Mouse (Mus musculus) MEL (cell line): ENCODE results near the gene Vps50. TPM values are rescaled to one million over a fixed set of nuclear protein-coding genes. Genes with fewer than 3 reads are reported as not detected.

Experiments
- DNase-seq: peaks from one replicate; pipeline ENCODE4 v3.0.0; 2011; ENCODE audit warnings: low read depth, low spot score
- H3K27ac ChIP-seq: 2 replicates; pipeline ENCODE4 v1.5.1; 2012; ENCODE audit warnings: low read depth, mild to moderate bottlenecking, control low read depth, low read length, moderate library complexity; ENCODE audit not compliant: control insufficient read depth
- H3K27me3 ChIP-seq, 2 experiments: fragments of 150-350 bp in 1 of 2; sonication (generic) in 1 of 2; 2 replicates each; pipeline ENCODE4 v1.6.1; 2012; ENCODE audit warnings: low read length in 2 of 2, mild to moderate bottlenecking in 2 of 2, improper control_type of control experiment in 1 of 2, moderate library complexity in 1 of 2; ENCODE audit not compliant: insufficient read depth in 2 of 2, control insufficient read depth in 1 of 2
- H3K36me3 ChIP-seq, 2 experiments: 2 replicates each; pipeline ENCODE4 v1.6.1; 2012 to 2014; ENCODE audit warnings: low read length in 2 of 2, improper control_type of control experiment in 1 of 2, inconsistent platforms in 1 of 2, mild to moderate bottlenecking in 1 of 2; ENCODE audit not compliant: insufficient read depth in 2 of 2, control insufficient read depth in 1 of 2
- H3K4me1 ChIP-seq, 2 experiments: fragments of 150-350 bp in 1 of 2; sonication (generic) in 1 of 2; 2 replicates each; pipeline ENCODE4 v1.6.1; 2012; ENCODE audit warnings: low read length in 2 of 2, improper control_type of control experiment in 1 of 2, mild to moderate bottlenecking in 1 of 2; ENCODE audit not compliant: insufficient read depth in 2 of 2, control insufficient read depth in 1 of 2
- H3K4me3 ChIP-seq, 2 experiments: fragments of 150-350 bp in 1 of 2; sonication (generic) in 1 of 2; 2 replicates each; pipeline ENCODE4 v1.5.1; 2012; ENCODE audit warnings: low read depth in 2 of 2, low read length in 2 of 2, mild to moderate bottlenecking in 2 of 2, moderate library complexity in 2 of 2, control low read depth in 1 of 2, improper control_type of control experiment in 1 of 2; ENCODE audit not compliant: control insufficient read depth in 1 of 2, insufficient read depth in 1 of 2
- H3K79me2 ChIP-seq: 2 replicates; pipeline ENCODE4 v1.6.1; 2012; ENCODE audit warnings: mild to moderate bottlenecking, low read length, moderate library complexity; ENCODE audit not compliant: control insufficient read depth, poor library complexity, insufficient read depth
- H3K9ac ChIP-seq: 2 replicates; pipeline ENCODE4 v1.6.1; 2012; ENCODE audit warnings: low read depth, mild to moderate bottlenecking, control low read depth, low read length, moderate library complexity; ENCODE audit not compliant: control insufficient read depth, poor library complexity, severe bottlenecking
- H3K9me3 ChIP-seq: fragments of 150-350 bp; sonication (generic); replicated peaks from 2 replicates; pipeline ENCODE4 v1.6.1; 2012; ENCODE audit warnings: mild to moderate bottlenecking, low read length, improper control_type of control experiment, moderate library complexity; ENCODE audit not compliant: insufficient read depth
- CTCF ChIP-seq, 3 experiments: IDR thresholded peaks in 2 of 3; conservative IDR thresholded peaks in 1 of 3; 2 replicates each; pipeline ENCODE4 v1.5.1; 2011 to 2012; ENCODE audit warnings: low read length in 3 of 3, low read depth in 2 of 3, mild to moderate bottlenecking in 2 of 3, improper control_type of control experiment in 1 of 3, inconsistent platforms in 1 of 3, mixed read lengths in 1 of 3, moderate library complexity in 1 of 3; ENCODE audit not compliant: control insufficient read depth in 1 of 3, insufficient read depth in 1 of 3, poor library complexity in 1 of 3, severe bottlenecking in 1 of 3
- ELF1 ChIP-seq: IDR thresholded peaks from 2 replicates; pipeline ENCODE4 v1.6.1; 2014; ENCODE audit warnings: low read depth, mild to moderate bottlenecking, inconsistent platforms, low read length, improper control_type of control experiment, moderate library complexity
- ETS1 ChIP-seq: IDR thresholded peaks from 2 replicates; pipeline ENCODE4 v1.6.1; 2012; ENCODE audit warnings: low read depth, mild to moderate bottlenecking, inconsistent platforms, low read length, improper control_type of control experiment, moderate library complexity
- GABPA ChIP-seq: IDR thresholded peaks from 2 replicates; pipeline ENCODE4 v1.6.1; 2012; ENCODE audit warnings: low read depth, mild to moderate bottlenecking, inconsistent platforms, low read length, improper control_type of control experiment, moderate library complexity
- GATA1 ChIP-seq: IDR thresholded peaks from 2 replicates; pipeline ENCODE4 v1.6.1; 2011; ENCODE audit warnings: low read depth, low read length, improper control_type of control experiment
- HCFC1 ChIP-seq: IDR thresholded peaks from 2 replicates; pipeline ENCODE4 v1.6.1; 2012; ENCODE audit warnings: low read depth, mild to moderate bottlenecking, inconsistent platforms, low read length, improper control_type of control experiment, moderate library complexity
- MEF2A ChIP-seq: IDR thresholded peaks from 2 replicates; pipeline ENCODE4 v1.6.1; 2014; ENCODE audit warnings: low read depth, mild to moderate bottlenecking, inconsistent platforms, low read length, improper control_type of control experiment; ENCODE audit not compliant: poor library complexity, insufficient replicate concordance, severe bottlenecking; ENCODE audit errors: extremely low read depth
- MXI1 ChIP-seq: IDR thresholded peaks from 2 replicates; pipeline ENCODE4 v1.6.1; 2011; ENCODE audit warnings: mild to moderate bottlenecking, low read depth, low read length, improper control_type of control experiment
- MYC ChIP-seq: IDR thresholded peaks from 2 replicates; pipeline ENCODE4 v1.6.1; 2011; ENCODE audit warnings: low read depth, mild to moderate bottlenecking, low read length, improper control_type of control experiment, moderate library complexity
- NELFE ChIP-seq: IDR thresholded peaks from 2 replicates; pipeline ENCODE4 v1.6.1; 2011; ENCODE audit warnings: low read depth, low read length, improper control_type of control experiment
- POLR2AphosphoS2 ChIP-seq: IDR thresholded peaks from 2 replicates; pipeline ENCODE4 v1.6.1; 2011; ENCODE audit warnings: low read length, improper control_type of control experiment
- POLR2AphosphoS5 ChIP-seq: IDR thresholded peaks from 2 replicates; pipeline ENCODE4 v1.6.1; 2012; ENCODE audit warnings: low read depth, borderline replicate concordance, mild to moderate bottlenecking, inconsistent platforms, low read length, moderate library complexity, mixed read lengths
- RCOR1 ChIP-seq: IDR thresholded peaks from 2 replicates; pipeline ENCODE4 v1.6.1; 2012; ENCODE audit warnings: low read depth, mild to moderate bottlenecking, inconsistent platforms, low read length, improper control_type of control experiment
- SIN3A ChIP-seq: IDR thresholded peaks from 2 replicates; pipeline ENCODE4 v1.6.1; 2012; ENCODE audit warnings: low read length, improper control_type of control experiment, inconsistent platforms
- SMC3 ChIP-seq: IDR thresholded peaks from 2 replicates; pipeline ENCODE4 v1.6.1; 2011; ENCODE audit warnings: low read depth, low read length, improper control_type of control experiment
- UBTF ChIP-seq: IDR thresholded peaks from 2 replicates; pipeline ENCODE4 v1.6.1; 2012; ENCODE audit warnings: low read depth, mild to moderate bottlenecking, inconsistent platforms, low read length, improper control_type of control experiment, moderate library complexity, borderline replicate concordance; ENCODE audit not compliant: insufficient read depth
- USF1 ChIP-seq: IDR thresholded peaks from 2 replicates; pipeline ENCODE4 v1.6.1; 2014; ENCODE audit warnings: low read depth, mild to moderate bottlenecking, inconsistent platforms, low read length, improper control_type of control experiment, moderate library complexity
- ZKSCAN1 ChIP-seq: IDR thresholded peaks from 2 replicates; pipeline ENCODE4 v1.6.1; 2012; ENCODE audit warnings: low read depth, mild to moderate bottlenecking, inconsistent platforms, low read length, improper control_type of control experiment, moderate library complexity
- ZMIZ1 ChIP-seq: IDR thresholded peaks from 2 replicates; pipeline ENCODE4 v1.6.1; 2012; ENCODE audit warnings: low read depth, mild to moderate bottlenecking, inconsistent platforms, low read length, improper control_type of control experiment, moderate library complexity
- polyA plus RNA-seq, 2 experiments: library from polyadenylated mRNA; stranded (reverse) in 1 of 2; unstranded in 1 of 2; fragments of >175 nt in 1 of 2; fragments of >200 nt in 1 of 2; gene quantifications; 2 replicates each; pipeline versions ENCODE4 v1.2.1 to v1.2.4; 2012; ENCODE audit warnings: low replicate concordance in 2 of 2, low read depth in 1 of 2; ENCODE audit not compliant: insufficient read length in 2 of 2, insufficient read depth in 1 of 2, missing spikeins in 1 of 2
- total RNA-seq: library from RNA; depleted of rRNA; stranded (reverse); fragments of 300-350 nt; gene quantifications from 2 replicates; pipeline ENCODE4 v1.2.3, GENCODE M21; 2012

The Vps50 gene
- total and polyA plus RNA-seq, 3 experiments, result 13.5 to 20.2 TPM; not detected in 1

- peaks cover 0 to 5% of the 10 kb centered on the region in 2 experiments; a peak in 3 of 4 replicates for H3K36me3 ChIP-seq
- no peak for DNase-seq
- TF ChIP-seq RCOR1 (no peak), ZKSCAN1 (no peak), MXI1 (no peak), MYC (no peak), MEF2A (no peak), USF1 (no peak), POLR2AphosphoS5 (no peak), UBTF (no peak), GABPA (no peak), HCFC1 (no peak), CTCF (IDR thresholded peaks at IDR 0.05 in 2 of 3, conservative IDR thresholded peaks at IDR 0.05 in 1 of 3; ENCODE audit: control insufficient read depth in 1 of 3, insufficient read depth in 1 of 3, low read depth in 2 of 3, low read length in 3 of 3, poor library complexity in 1 of 3, severe bottlenecking in 1 of 3) (no peak), SIN3A (no peak), NELFE (no peak), GATA1 (no peak), ELF1 (no peak)
- no peak overlapping the region for H3K27ac ChIP-seq
- no peaks in the 10 kb centered on the region for H3K27me3 ChIP-seq
- H3K79me2 ChIP-seq, result no peaks in the 10 kb centered on the region
- no peaks in the 10 kb centered on the region for H3K4me1 ChIP-seq
- no peak overlapping the region for H3K9ac ChIP-seq
- no peaks in the 10 kb centered on the region for H3K9me3 ChIP-seq
- H3K4me3 ChIP-seq, result no peak overlapping the region
These were observed 74.1 kb downstream of the Vps50 start for GRCm38 (mm10) chr6:3572221-3572815.

- H3K79me2 ChIP-seq, result no peaks in the 10 kb centered on the region
- no peak for TF ChIP-seq ZMIZ1
- no peak for TF ChIP-seq SMC3
- TF ChIP-seq POLR2AphosphoS2, result no peak
- TF ChIP-seq MXI1, result no peak
- no peak for TF ChIP-seq ETS1
- TF ChIP-seq, all 39 proteins: peak for 0
- Histone ChIP-seq H3K27me3 (no peaks in the 10 kb centered on the region), H3K9me3 (no peaks in the 10 kb centered on the region), H3K4me1 (no peaks in the 10 kb centered on the region), H3K36me3 (peaks cover 0 to 2% of the 10 kb centered on the region in 2 experiments; a peak in 3 of 4 replicates), H3K9ac (no peak overlapping the region), H3K4me3 (no peak overlapping the region), H3K27ac (no peak overlapping the region)
- DNase-seq, result no peak
These were observed 75.6 kb downstream of the Vps50 start for GRCm38 (mm10) chr6:3573787-3574186.
